Mouse (Mus musculus): Measurements from ENCODE around the gene Slc6a18. TPM values are rescaled to one million over a fixed set of nuclear protein-coding genes. Genes with fewer than 3 reads are reported as not detected.

The Slc6a18 gene
- total RNA-seq, 1 experiment from 2014 or later = not detected

GRCm38 (mm10) chr13:73618406-73618805 is 59.4 kb downstream of the Slc6a18 start:
- ATAC-seq (replicated peaks; ENCODE audit: low read depth, poor library complexity, severe bottlenecking) = no peak

Other genes with a start within 250 kb of the Slc6a18 start
- gene Lpcat1, start 210.8 kb downstream of the Slc6a18 start, total RNA-seq (2017) = 14.2 and 18.7 TPM in 2 replicates
- gene Slc6a3, start 141.3 kb downstream of the Slc6a18 start, total RNA-seq (2017) = not detected in 2 replicates
- gene Clptm1l, start 74.0 kb downstream of the Slc6a18 start, total RNA-seq (2017) = 65.2 and 80.3 TPM in 2 replicates
- 1.4 and 2.7 TPM in 2 replicates for gene Tert, start 51.1 kb downstream of the Slc6a18 start, total RNA-seq (2017)
- 0.09 and 0.19 TPM in 2 replicates for gene Slc6a19, start 26.8 kb upstream of the Slc6a18 start, total RNA-seq (2017)
- 4.4 and 17.2 TPM in 2 replicates for gene Slc12a7, start 55.1 kb upstream of the Slc6a18 start, total RNA-seq (2017)
- not detected in 2 replicates for gene Nkd2, start 169.6 kb upstream of the Slc6a18 start, total RNA-seq (2017)

All from common myeloid progenitor, adult 5-6 weeks (primary cell).